Mouse (Mus musculus): ENCODE measurements at regions not wholly inside any gene's neighbourhood (a gene's known extent, or its start where the extent isn't known, plus 50 kb on each side); places are given as distances from the start of the nearest gene placed in this dataset.

- no peak overlapping the region for H3K4me3 ChIP-seq (ENCODE audit: insufficient read depth, poor library complexity, severe bottlenecking)
- H3K79me2 ChIP-seq (ENCODE audit: control insufficient read depth, insufficient read depth) = no peaks in the 10 kb centered on the region
- TF ChIP-seq CEBPB (IDR thresholded peaks at IDR 0.05; ENCODE audit: low read depth) (no peak), CTCF (IDR thresholded peaks at IDR 0.05; ENCODE audit: control insufficient read depth, insufficient read depth, insufficient read length) (no peak), MAX (IDR thresholded peaks at IDR 0.05) (no peak), USF1 (IDR thresholded peaks at IDR 0.05; ENCODE audit: low read depth) (no peak), FOSL1 (IDR thresholded peaks at IDR 0.05; ENCODE audit: insufficient read depth, low read length, poor library complexity, severe bottlenecking) (no peak), MYOG (IDR thresholded peaks at IDR 0.05; ENCODE audit: control insufficient read depth, extremely low read depth, insufficient read length) (no peak), MYOD1 (IDR thresholded peaks at IDR 0.05; ENCODE audit: control insufficient read depth, insufficient read length, low read depth) (no peak)
- no peaks in the 10 kb centered on the region for H3K79me3 ChIP-seq (ENCODE audit: low read depth)
- H3ac ChIP-seq (ENCODE audit: control insufficient read depth, insufficient read length, low read depth) = no peak overlapping the region
- no peaks in the 10 kb centered on the region for H3K36me3 ChIP-seq (ENCODE audit: control insufficient read depth, insufficient read depth)
- H3K27me3 ChIP-seq (ENCODE audit: control insufficient read depth, insufficient read depth, insufficient read length) = no peaks in the 10 kb centered on the region
Observed at GRCm38 (mm10) chr9:91069496-91069895, 292.7 kb upstream of the Zic4 start.

- Histone ChIP-seq H3K27me3 (ENCODE audit: control insufficient read depth, insufficient read depth, insufficient read length) (no peaks in the 10 kb centered on the region), H3K4me3 (ENCODE audit: insufficient read depth, poor library complexity, severe bottlenecking) (no peak overlapping the region), H3K36me3 (ENCODE audit: control insufficient read depth, insufficient read depth) (no peaks in the 10 kb centered on the region), H3K79me2 (ENCODE audit: control insufficient read depth, insufficient read depth) (no peaks in the 10 kb centered on the region), H3ac (ENCODE audit: control insufficient read depth, insufficient read length, low read depth) (no peak overlapping the region), H3K79me3 (ENCODE audit: low read depth) (no peaks in the 10 kb centered on the region)
- TF ChIP-seq MYOD1 (IDR thresholded peaks at IDR 0.05; ENCODE audit: control insufficient read depth, insufficient read length, low read depth) = no peak
- TF ChIP-seq USF1 (IDR thresholded peaks at IDR 0.05; ENCODE audit: low read depth) = no peak
- TF ChIP-seq CTCF (IDR thresholded peaks at IDR 0.05; ENCODE audit: control insufficient read depth, insufficient read depth, insufficient read length) = no peak
- TF ChIP-seq FOSL1 (IDR thresholded peaks at IDR 0.05; ENCODE audit: insufficient read depth, low read length, poor library complexity, severe bottlenecking) = no peak
- TF ChIP-seq MAX (IDR thresholded peaks at IDR 0.05) = no peak
- TF ChIP-seq CEBPB (IDR thresholded peaks at IDR 0.05; ENCODE audit: low read depth) = no peak
- TF ChIP-seq MYOG (IDR thresholded peaks at IDR 0.05; ENCODE audit: control insufficient read depth, extremely low read depth, insufficient read length) = no peak
Observed at GRCm38 (mm10) chr9:91073366-91074174, 288.6 kb upstream of the Zic4 start.

- Histone ChIP-seq H3K27me3 (ENCODE audit: control insufficient read depth, insufficient read depth, insufficient read length) (no peaks in the 10 kb centered on the region), H3K79me3 (ENCODE audit: low read depth) (no peaks in the 10 kb centered on the region), H3ac (ENCODE audit: control insufficient read depth, insufficient read length, low read depth) (no peak overlapping the region), H3K36me3 (ENCODE audit: control insufficient read depth, insufficient read depth) (no peaks in the 10 kb centered on the region), H3K79me2 (ENCODE audit: control insufficient read depth, insufficient read depth) (no peaks in the 10 kb centered on the region), H3K4me3 (ENCODE audit: insufficient read depth, poor library complexity, severe bottlenecking) (no peak overlapping the region)
- TF ChIP-seq CTCF (IDR thresholded peaks at IDR 0.05; ENCODE audit: control insufficient read depth, insufficient read depth, insufficient read length) (no peak), FOSL1 (IDR thresholded peaks at IDR 0.05; ENCODE audit: insufficient read depth, low read length, poor library complexity, severe bottlenecking) (no peak), MYOG (IDR thresholded peaks at IDR 0.05; ENCODE audit: control insufficient read depth, extremely low read depth, insufficient read length) (no peak), CEBPB (IDR thresholded peaks at IDR 0.05; ENCODE audit: low read depth) (no peak), MYOD1 (IDR thresholded peaks at IDR 0.05; ENCODE audit: control insufficient read depth, insufficient read length, low read depth) (no peak), MAX (IDR thresholded peaks at IDR 0.05) (no peak), USF1 (IDR thresholded peaks at IDR 0.05; ENCODE audit: low read depth) (no peak)
Observed at GRCm38 (mm10) chr9:91074175-91074480, 288.1 kb upstream of the Zic4 start.

DNA sequence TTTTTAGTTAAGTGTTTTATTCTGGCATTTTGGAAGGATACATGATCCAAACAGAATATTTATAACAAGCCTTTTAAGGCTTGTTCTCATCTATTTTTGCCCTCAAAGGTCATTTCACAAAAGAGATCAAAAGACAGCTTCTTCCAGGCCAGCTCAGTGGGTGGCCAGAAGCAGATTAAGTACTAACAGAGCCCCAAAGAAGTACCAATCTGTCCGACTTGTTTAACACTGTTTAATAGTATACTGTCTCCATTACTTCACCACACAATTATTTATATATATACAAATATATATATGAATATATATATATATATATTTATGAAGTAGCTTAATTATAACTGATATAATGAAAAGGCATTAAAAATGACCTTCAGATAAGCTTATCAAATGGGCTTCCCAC lies 284.7 kb upstream of the Zic4 start:
- H3K4me3 ChIP-seq (ENCODE audit: insufficient read depth, poor library complexity, severe bottlenecking) = no peak overlapping the region
- H3K79me3 ChIP-seq (ENCODE audit: low read depth) = no peaks in the 10 kb centered on the region
- H3K36me3 ChIP-seq (ENCODE audit: control insufficient read depth, insufficient read depth) = no peaks in the 10 kb centered on the region
- H3ac ChIP-seq (ENCODE audit: control insufficient read depth, insufficient read length, low read depth) = no peak overlapping the region
- H3K27me3 ChIP-seq (ENCODE audit: control insufficient read depth, insufficient read depth, insufficient read length) = no peaks in the 10 kb centered on the region
- TF ChIP-seq USF1 (IDR thresholded peaks at IDR 0.05; ENCODE audit: low read depth) = no peak
- no peak for TF ChIP-seq CEBPB (IDR thresholded peaks at IDR 0.05; ENCODE audit: low read depth)
- TF ChIP-seq MYOD1 (IDR thresholded peaks at IDR 0.05; ENCODE audit: control insufficient read depth, insufficient read length, low read depth) = no peak
- TF ChIP-seq FOSL1 (IDR thresholded peaks at IDR 0.05; ENCODE audit: insufficient read depth, low read length, poor library complexity, severe bottlenecking) = no peak
- no peak for TF ChIP-seq CTCF (IDR thresholded peaks at IDR 0.05; ENCODE audit: control insufficient read depth, insufficient read depth, insufficient read length)
- no peaks in the 10 kb centered on the region for H3K79me2 ChIP-seq (ENCODE audit: control insufficient read depth, insufficient read depth)

DNA sequence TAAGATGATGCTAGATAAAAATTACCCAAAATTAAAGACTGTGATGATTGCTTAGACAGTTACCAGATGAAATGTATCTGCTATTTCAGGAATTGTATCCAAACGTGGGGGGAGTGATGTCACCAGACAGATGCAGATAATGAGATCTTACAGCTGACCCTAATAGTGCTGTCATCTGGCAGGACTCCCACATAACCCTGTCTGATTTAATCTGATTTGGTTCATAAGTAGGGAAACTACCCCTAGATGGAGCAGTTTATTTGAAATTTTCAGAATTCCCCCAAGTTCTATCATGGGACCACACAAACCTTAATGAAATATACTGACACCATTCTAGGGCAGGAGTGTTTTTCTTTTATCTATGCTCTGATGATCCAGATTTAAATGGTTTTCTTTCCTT lies 278.4 kb upstream of the Zic4 start:
- no peak overlapping the region for H3K4me3 ChIP-seq (ENCODE audit: insufficient read depth, poor library complexity, severe bottlenecking)
- H3ac ChIP-seq (ENCODE audit: control insufficient read depth, insufficient read length, low read depth) = no peak overlapping the region
- no peaks in the 10 kb centered on the region for H3K36me3 ChIP-seq (ENCODE audit: control insufficient read depth, insufficient read depth)
- no peaks in the 10 kb centered on the region for H3K79me2 ChIP-seq (ENCODE audit: control insufficient read depth, insufficient read depth)
- H3K27me3 ChIP-seq (ENCODE audit: control insufficient read depth, insufficient read depth, insufficient read length) = no peaks in the 10 kb centered on the region
- H3K79me3 ChIP-seq (ENCODE audit: low read depth) = no peaks in the 10 kb centered on the region
- TF ChIP-seq CEBPB (IDR thresholded peaks at IDR 0.05; ENCODE audit: low read depth) (no peak), USF1 (IDR thresholded peaks at IDR 0.05; ENCODE audit: low read depth) (no peak), MYOG (IDR thresholded peaks at IDR 0.05; ENCODE audit: control insufficient read depth, extremely low read depth, insufficient read length) (no peak), MAX (IDR thresholded peaks at IDR 0.05) (no peak), FOSL1 (IDR thresholded peaks at IDR 0.05; ENCODE audit: insufficient read depth, low read length, poor library complexity, severe bottlenecking) (no peak), CTCF (IDR thresholded peaks at IDR 0.05; ENCODE audit: control insufficient read depth, insufficient read depth, insufficient read length) (no peak), MYOD1 (IDR thresholded peaks at IDR 0.05; ENCODE audit: control insufficient read depth, insufficient read length, low read depth) (no peak)
